Mouse (Mus musculus) liver, postnatal 0 days (tissue): ENCODE measurements at regions not wholly inside any gene's neighbourhood (a gene's known extent, or its start where the extent isn't known, plus 50 kb on each side); places are given as distances from the start of the nearest gene placed in this dataset.

Experiments used
- CTCF ChIP-seq: sonication (generic); IDR thresholded peaks from 2 replicates; pipeline ENCODE4 v1.5.1; 2016; ENCODE audit warnings: antibody characterized with exemption, low read depth
- EP300 ChIP-seq: IDR thresholded peaks from 2 replicates; pipeline ENCODE4 v1.6.1; 2016; ENCODE audit warnings: antibody characterized with exemption, low read depth, mild to moderate bottlenecking

DNA sequence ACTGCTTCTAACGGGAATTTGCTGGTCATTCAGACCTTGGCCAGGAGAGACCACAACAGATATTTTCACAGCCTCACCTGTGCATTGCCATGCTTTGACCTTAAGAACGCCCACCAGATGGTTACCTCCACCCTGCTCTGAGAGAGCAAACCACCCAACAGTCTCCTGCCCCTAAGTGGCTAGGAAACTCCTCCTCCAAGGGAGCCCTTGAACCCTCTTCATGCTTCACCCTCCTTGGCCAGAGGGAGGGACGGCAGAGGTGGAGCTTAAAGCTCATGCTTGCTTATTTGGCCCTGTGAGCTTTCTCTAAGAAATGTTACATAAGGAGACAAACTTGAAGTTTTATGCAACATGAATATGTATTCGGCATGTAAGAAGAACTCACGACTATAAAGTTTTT, 645.0 kb upstream of the Gm19410 start:
- TF ChIP-seq CTCF = no peak
- TF ChIP-seq EP300 = no peak
